Mouse (Mus musculus) R1 (cell line): ENCODE measurements around the gene Tradd.
A peak's percentile ranks its signal among the peaks of the same experiment; 100 is the strongest.

ENCODE experiments used
- DNase-seq: peaks from one replicate; pipeline ENCODE4 v3.0.0-alpha.2; 2018; ENCODE audit warnings: low read depth, low spot score

Gene Tradd

GRCm38 (mm10) chr8:105270916-105271186 lies 6.4 kb upstream of the Tradd start:
- peak; percentile 35 for DNase-seq

DNA sequence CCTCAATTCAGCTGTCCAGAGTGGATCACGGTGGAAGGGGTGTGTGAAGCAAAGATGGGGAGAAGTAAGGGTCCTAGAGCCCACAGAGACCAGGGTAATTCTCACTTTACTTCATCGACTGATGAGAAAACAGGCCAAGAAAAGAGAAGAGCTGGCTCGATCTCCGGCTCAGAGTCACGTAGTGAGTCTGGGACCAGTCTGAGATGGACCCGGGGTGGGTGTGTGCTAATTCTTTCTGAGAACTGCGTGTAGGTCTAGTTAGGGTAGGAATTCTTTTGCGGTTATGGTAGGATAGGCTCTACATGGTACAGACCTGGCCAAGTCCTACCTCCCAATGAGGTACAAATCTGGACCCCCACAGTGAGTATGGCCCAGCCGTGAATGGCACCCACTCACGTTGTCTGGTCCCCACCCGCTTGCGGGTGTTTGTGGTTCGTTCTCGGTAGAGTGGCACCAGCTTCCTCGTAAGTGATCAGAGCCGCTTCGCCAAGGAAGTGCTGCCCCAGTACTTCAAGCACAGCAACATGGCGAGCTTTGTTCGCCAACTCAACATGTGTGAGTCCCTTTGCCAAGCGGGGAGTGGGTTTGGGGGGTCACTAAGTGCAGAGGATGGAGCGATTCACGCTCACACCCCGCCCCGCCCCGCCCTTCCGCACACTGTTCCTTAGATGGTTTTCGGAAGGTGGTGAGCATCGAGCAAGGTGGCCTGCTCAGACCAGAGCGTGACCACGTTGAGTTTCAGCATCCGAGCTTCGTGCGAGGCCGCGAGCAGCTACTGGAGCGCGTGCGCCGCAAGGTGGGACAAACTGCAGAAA lies 5.9 kb upstream of the Tradd start:
- DNase-seq, result no peak

DNA sequence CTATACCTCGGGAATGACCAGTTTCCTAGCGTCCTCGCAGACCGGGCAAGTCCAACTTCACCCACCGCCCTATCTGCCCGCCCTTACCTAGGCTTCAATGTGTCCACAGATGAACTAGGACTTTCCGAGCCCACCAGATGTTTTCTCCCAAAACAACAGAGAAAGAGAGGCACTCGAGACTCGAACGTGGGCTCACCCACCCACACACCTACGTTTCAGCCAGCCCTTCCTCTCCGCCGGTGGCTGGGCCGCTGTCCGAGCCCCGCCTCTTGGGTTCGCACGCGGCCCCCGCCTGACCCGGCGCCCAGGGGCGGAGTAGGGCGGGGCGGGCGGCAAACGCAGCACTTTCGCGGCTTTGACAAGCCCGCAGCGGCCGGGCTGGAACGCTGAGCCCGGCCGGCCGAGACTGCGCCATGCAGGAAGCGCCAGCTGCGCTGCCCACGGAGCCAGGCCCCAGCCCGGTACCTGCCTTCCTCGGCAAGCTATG lies 5.1 kb upstream of the Tradd start, which contains the start of gene Hsf4:
Hsf4 (plus strand) TSS at position 341 of the 487 bp plus-strand sequence.
- DNase-seq, result no peak

DNA sequence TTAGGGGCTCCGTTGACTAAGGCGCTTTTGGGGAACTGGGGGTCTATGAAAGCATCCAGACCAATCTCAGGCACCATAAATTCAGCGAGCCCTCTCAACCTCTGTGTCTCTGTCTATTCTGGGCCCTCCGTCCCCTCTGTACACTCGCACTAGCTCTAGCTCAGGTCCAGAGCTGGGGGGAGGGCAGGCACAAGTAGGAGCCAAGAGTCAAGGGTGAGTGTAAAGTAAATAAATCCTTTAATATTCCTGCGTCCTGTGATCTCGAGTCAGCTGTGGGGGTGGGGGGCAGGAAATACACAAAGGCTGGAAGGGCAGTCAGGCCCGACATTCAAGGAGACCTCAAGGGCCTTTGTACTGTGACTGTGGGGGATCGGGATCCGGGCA lies 4.7 kb upstream of the Tradd start:
- no peak for DNase-seq

GRCm38 (mm10) chr8:105268342-105269074 lies 4.1 kb upstream of the Tradd start:
- DNase-seq, result peak; percentile 87

- DNase-seq, result peak; percentile 53
Observed at GRCm38 (mm10) chr8:105266775-105267174, 2.4 kb upstream of the Tradd start.

DNA sequence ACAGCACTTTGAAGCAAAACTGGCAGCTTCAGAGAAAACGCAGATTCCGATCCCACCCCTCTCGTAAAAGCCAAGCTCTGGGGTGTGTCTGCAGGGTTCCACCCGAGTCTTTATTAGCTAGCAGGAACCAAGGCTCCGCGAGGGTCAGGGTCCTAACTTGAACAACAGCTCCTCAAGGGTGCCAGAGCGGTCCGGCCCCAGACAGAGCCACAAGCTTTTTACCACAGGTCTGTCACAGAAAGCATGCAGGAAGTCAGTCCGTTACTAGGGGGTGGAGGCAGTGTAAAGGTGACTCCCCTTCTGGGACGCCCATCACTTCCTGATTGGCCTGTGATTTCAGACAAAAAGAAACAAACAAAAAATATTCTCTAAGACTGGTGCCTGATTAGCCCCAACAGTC lies 719 bp upstream of the Tradd start:
- DNase-seq, result peak; percentile 82

GRCm38 (mm10) chr8:105263244-105263912 lies 1.0 kb downstream of the Tradd start:
- DNase-seq, result no peak

GRCm38 (mm10) chr8:105261326-105261980 lies 3.0 kb downstream of the Tradd start:
- DNase-seq, result peak; percentile 82

DNA sequence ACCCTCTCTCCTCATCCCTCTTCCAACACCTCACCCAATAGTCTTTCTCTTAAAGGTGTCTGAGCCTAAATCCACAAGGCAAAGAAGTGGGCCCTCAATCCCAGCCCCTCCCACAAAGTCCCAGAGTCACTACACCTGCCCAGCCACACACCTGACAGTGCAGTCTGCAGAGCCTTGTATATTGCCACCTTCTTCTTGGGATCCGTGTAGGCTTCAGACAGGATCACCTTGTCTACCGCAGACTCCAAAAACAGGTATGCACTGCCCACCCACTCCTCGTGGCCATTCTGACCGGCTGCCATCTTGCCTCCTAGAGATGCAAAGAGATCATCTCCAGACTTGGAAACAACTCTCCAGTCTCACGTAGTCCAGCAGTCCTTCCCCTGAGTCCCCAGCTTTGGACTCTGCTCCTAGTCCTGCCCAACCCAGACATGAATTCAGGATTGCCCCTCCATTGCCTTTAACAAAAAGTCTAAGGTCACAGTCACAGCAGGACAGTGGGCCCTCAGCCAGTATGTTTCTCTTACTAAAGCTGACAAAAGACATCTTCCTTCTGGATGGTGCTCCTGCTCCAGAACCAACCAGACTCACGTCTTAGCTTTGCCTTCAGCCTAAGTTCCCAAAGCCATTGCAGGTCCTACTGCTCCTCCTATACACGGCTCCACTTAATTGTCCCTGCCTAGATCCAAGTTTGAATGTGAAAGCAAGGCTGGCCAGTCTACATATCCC lies 3.9 kb downstream of the Tradd start:
- no peak for DNase-seq

DNA sequence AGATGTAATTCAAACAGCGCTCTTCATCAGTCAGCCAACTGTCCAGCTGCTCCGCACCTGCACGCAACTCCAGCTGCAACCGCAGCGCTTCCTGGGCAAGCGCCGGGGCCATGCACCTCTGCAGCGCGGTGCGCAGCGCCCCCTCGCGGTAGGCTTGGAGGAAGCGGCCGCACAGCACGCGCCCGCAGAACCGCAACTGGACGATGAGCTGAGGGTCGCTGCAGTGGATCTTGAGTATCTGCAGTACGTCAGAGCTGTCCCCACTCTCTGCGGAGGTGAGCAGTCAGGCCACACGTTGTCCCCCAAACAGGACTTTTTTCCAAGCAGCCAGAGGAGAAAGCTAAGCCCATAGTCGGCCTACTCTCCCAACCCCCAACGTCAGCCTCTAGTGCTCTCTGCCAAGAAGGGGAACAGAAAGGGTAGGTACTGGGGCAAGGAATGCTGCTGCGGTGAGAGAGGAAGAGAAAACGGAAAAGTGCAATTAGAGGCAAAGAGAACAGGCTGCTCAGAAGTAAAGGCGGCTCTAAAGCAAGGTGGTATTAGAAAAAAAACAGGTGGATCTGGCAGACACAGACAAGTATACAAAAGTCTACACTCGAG lies 4.6 kb downstream of the Tradd start:
- peak; percentile 80 for DNase-seq

DNA sequence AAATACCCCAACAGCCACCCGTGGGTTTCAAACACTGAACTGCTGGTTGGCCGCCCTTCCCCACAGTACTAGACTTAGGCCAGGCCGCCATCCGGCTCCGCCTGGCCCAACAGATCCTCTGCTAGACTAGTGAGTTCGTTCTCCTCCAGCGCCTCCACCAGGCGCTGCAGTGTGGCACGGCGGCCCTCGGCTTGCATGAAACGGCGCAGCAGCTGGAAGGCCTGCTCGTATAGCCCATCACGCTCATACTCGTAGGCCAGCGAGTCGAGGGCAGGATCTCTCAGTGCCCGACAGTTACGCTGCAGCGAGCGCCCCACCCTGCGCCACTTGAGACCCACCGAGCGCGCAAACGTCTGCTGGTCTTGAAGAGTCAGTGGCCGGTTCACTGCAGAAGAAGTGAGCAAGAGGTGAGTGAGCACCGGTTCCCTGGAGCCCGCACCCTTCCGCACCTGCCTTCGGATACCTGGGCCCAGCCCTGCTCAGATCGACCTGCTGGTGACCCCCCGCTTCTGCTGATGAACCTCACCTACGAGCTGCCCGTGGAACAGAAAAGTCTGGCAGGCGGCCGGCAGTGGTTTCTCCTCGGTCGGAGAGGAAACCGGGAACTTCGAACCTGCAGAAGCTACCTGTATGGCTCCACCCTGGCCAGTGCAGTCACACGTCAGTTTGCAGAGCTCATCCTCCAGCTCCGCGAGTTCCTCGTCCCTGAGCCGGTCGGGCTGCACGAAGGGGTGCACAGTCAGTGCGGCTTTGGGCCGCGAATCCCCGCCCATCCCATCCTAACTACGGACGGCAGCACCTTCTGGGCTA lies 5.3 kb downstream of the Tradd start:
- peak; percentile 63 for DNase-seq

DNA sequence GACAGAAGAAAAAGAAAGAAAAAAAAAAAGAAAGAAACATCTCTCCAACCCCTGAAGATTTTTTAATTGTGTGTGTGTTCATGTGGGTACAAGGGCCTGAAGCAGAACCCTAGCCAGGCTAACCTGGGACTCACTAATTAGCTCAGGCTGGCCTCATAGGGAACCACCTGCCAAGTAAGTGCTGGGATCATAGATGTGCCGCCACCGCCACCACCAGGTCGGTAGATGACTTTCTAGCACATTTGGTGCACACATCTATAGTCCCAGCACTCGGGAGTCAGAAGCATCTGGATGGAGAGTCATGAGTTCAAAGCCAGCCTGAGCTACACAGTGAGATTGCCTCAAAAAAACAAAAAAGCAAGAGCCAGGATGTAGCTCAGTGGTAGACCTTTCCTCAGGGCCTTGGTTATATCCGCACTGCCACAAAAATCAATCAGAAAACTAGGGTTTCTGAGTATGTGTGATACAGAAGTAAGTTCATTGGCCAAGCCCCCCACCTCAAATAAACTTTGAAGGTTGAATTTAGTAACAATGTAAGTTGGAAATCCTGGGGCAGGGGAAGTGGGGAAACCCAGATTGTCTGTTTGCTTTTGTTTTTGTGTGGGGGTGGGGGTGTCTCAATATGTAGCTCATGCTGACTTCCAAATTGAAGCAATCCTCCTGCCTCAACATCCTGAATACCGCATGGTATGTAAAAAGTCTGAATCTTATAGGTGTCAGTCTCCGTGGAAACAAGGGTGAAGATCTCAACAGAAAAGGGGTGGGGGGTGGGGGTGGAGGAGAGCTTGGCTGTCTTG lies 6.9 kb downstream of the Tradd start:
- DNase-seq, result peak; percentile 52

- DNase-seq, result peak; percentile 87
Observed at GRCm38 (mm10) chr8:105254966-105255350, 9.5 kb downstream of the Tradd start, which contains the start of gene B3gnt9. Gene B3gnt9, minus strand, starts transcription at chr8:105255153.

DNA sequence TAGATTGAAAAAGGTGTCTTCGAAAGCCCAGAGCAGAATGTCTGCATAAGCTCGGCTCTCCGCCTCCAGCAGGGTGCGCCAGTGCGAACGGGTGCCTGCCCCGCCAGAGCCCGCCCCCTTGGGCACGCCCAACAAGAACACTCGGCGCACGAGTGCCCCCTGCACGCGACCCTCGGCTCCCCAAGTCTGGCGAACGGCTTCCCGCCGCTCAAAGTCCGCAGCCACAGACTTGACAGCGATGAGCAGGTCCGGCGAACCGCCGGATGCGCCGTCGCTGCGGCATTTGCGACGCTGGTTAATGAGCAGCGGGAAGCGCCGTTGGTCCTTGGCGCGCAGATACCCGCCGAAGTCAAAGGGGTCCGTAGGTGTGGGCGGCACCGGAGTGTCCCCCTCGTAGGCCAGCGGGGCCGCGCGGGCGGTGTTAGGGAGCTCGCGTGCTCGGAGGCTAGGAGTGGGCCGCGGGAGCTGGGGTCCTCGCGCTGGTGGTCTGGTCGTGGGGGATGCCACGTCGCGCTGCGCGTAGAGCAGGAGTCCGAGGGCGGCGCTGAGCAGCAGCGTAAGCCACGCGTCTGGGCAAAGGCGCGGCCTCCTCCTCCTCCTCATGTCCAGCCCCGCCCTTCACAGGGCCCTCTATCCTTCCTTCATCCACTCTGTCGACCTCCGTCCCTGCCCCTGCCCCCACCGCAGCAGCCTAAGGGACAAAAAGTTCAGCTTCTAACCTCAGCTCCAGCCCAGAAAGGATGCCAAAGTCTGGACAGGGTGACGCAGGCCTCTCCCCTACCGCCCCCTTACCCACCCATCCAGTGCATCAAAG lies 10.1 kb downstream of the Tradd start:
- DNase-seq, result peak; percentile 93

- DNase-seq, result no peak
Observed at GRCm38 (mm10) chr8:105253766-105254151, 10.7 kb downstream of the Tradd start.

DNA sequence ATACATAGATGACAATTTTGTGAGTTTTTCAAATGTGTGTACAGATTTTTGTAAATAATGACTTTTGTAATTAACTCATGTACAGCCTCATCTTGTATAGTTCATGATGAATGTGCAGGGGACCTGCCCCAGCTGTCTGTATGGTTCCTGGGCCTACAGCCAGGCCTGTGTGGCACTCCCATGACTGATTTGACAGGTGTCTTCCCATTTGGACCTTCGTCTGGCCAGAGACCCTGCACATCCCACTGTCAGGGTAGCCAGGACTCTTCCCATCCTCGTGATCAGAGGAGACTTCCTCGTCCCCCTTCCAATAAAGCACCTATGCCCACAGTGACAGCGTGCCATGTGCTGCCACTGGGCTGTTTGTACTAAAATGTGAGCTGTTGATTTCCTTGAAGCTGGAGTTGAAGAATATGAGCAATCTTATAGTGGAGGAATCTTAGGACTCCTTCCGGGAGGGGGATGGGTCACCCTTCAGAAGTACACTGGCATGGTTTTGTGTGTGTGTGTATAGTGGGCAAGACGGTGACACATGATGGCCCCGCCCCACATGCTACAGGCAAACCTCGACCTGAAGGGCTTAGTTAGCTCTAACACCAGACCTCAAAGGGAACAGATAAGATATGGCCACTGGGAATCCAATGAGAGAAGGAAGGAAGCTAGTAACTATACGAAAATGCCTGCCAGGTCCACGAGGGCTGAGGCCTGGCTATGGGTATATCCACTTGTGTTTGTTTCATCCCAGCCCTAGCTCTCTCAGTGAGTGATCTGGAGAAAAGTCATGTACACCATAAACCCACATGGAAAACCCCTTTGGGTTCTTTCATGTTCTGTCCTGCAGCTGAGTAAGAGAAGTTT lies 11.5 kb downstream of the Tradd start:
- DNase-seq, result no peak
